Mouse (Mus musculus) splenic B cell, adult 2 months (primary cell): ENCODE results near the gene St6galnac6.

ENCODE experiments used
- DNase-seq: peaks from one replicate; pipeline ENCODE4 v3.0.0-alpha.2; 2011; ENCODE audit warnings: low read depth, low spot score
- H3K27me3 ChIP-seq: 2 replicates; pipeline ENCODE4 v1.6.1; 2012; ENCODE audit warnings: mild to moderate bottlenecking, low read length, moderate library complexity, mixed read lengths; ENCODE audit not compliant: control insufficient read depth, poor library complexity, insufficient read depth, severe bottlenecking
- H3K36me3 ChIP-seq: 2 replicates; pipeline ENCODE4 v1.6.1; 2012; ENCODE audit warnings: mild to moderate bottlenecking, low read length, moderate library complexity, mixed read lengths; ENCODE audit not compliant: control insufficient read depth, poor library complexity, insufficient read depth, severe bottlenecking

St6galnac6 gene

DNA sequence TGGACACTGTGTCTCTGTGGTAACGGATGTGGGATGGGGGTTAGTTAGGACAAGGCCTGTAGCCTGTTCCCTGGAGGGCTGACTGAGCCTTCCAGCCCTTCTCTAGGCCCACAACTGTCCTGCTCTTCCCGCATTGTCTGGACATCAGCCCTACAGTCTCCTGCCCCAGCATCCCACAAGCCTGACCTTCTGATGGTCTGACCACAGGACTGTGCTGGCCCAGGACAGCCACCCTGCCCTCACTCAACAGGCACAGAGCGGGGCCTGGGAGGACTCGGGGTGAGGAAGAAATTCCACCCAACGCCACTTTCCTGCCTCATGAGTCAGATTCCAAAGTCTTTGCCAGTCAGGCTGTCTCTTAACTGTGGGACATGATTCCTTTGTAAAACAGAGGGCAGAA lies 1.8 kb upstream of the St6galnac6 start:
- H3K27me3 ChIP-seq = no peaks in the 10 kb centered on the region
- DNase-seq = no peak
- H3K36me3 ChIP-seq = peaks cover 16% of the 10 kb centered on the region

DNA sequence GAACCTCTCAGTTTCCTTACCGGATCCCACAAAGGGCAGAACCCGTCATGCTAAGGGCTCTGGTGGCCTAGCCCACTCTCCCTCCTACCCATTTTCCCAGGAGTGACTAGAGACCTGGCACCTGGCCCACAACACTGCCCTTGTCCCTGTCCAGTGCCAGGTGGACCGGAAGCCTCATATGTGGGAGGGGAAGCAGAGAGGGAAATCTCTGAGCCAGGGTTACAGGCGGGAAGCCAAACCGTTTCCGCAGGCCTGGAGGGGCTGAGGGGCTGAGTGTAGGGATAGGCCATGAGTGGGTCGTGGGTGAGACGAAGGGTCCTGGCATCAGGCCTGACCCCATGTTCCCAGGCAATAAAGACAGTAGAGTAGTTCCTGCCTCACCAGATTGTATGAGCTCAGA lies 1.0 kb upstream of the St6galnac6 start:
- no peak for DNase-seq
- Histone ChIP-seq H3K36me3 (peaks cover 16% of the 10 kb centered on the region), H3K27me3 (no peaks in the 10 kb centered on the region)

- H3K36me3 ChIP-seq = peaks cover 11% of the 10 kb centered on the region
- no peaks in the 10 kb centered on the region for H3K27me3 ChIP-seq
- DNase-seq = peak; percentile 66
These were observed 2.0 kb downstream of the St6galnac6 start for GRCm38 (mm10) chr2:32601417-32602065.

DNA sequence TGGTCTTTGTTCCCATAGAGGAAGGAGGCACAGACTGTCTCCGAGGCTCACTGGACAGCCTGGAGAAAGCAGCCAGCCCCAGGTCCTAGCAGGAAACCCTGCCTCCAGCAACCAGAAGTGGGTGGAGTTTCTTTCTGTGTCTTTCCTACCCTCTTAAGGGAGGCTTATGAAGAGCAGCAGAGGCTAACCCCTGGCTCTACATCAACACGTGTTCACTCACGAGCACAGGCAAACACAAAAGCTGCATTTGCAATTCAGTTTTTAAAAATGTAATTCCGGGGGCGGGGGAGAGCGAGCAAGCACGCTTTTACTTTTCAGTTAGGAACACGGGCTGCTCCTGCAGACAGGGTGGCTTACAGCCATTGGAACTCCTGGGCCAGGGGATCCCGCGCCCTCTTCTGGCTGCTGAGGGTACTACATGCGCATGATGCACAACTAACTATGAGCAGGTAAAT lies 3.1 kb downstream of the St6galnac6 start:
- H3K36me3 ChIP-seq = peaks cover 4% of the 10 kb centered on the region
- H3K27me3 ChIP-seq = no peaks in the 10 kb centered on the region
- peak; percentile 87 for DNase-seq

DNA sequence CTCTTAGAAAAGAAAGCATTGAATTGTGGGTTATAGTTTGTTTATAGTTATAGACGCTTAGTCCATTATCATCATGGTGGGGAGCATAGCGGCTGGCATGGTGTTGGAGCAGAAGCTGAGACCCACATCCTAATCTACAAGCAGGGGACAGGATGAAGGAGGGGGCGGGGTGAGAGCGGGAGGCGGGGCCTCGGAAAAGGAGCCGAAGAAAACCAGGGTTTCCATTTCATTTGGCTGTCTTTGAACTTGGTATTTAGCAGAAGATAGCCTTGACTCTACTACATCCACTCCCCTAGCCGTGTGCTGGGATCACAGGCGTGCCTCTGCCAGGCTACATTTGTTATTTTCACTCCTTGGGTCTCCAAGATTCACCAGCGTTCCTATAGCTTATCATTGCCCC lies 5.1 kb downstream of the St6galnac6 start:
- no peak for DNase-seq
- no peaks in the 10 kb centered on the region for H3K36me3 ChIP-seq
- no peaks in the 10 kb centered on the region for H3K27me3 ChIP-seq

DNA sequence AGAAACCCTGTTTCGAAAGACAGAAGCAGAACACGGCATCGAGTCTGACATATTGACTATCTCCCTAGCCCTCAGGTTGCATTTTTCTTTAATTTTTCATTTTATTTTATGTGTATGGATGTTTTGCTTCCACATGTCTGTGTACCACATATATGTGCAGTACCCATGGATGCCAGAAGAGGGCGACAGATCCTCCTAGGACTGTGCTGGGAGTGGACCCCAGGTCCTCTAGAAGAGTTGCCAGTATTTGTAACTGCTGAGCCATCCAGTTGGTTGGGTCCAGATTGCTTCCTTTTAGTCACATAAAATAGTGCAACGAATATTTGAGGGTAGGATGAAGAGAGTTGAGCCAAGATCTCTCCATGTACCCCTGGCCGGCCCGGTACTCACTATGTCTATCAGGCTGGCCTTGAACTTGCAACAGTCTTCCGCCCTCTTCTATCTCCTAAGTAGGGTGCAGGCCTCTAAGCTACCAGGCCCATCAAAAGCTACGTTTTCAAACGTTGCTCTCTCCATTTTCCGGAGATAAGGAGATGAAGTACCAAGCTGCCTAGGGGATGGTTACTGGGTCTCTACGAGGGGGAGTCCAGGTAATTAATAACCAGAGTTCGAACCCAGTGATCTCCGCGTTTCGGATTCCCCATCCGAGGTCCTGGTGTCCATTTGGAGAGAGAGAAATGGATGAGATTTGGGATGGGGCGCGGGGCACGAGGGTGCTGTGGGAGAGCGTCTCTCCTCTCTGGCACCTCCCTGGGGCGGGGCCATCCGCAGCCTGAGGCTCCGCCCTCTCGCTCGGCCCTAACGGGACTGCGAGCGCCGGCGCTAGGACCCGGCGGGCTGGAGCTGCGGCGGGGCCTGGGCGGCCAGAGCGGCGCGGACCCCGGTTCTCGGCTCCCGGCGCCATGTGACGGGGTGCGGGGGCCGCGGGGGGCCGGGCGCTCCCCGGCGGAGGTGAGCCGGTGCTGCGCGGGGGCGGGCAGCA lies 6.9 kb downstream of the St6galnac6 start:
- Histone ChIP-seq H3K36me3 (no peaks in the 10 kb centered on the region), H3K27me3 (no peaks in the 10 kb centered on the region)
- DNase-seq = peak; percentile 77

DNA sequence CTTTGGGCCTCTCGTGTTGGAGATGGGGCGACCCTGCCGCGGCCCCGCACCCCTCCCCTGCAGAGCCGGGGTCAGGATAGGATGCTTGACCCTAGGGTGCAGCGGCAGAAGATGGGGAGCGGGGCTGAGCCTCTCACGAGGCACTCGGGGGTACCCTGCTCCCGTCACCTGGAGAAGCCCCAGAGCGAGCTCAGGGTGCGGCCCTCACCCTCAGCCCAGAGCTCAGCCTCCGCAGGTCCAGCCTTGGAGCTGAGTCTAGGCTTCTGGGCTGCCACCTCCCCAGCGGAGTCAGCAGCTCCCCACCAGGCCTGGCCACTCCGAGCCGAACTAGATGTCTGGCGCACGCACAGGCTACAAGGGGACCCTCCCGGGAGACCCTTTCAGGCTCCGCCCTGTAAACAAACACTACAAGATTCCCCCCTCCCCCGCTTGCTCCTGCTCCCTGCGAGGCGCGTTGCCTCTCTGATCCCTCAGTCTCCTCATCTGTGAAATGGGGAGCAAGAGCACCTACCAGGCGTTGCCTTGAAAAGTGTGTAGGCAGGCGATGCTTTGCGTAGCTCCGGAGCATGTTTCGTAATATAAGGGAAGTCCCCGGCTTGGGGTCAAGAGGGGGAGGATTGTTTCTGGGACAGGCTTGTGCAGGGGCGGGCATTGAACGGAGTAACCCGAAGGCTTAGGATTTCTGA lies 7.9 kb downstream of the St6galnac6 start:
- H3K36me3 ChIP-seq = no peaks in the 10 kb centered on the region
- H3K27me3 ChIP-seq = no peaks in the 10 kb centered on the region
- DNase-seq = peak; percentile 64

GRCm38 (mm10) chr2:32608141-32608777 lies 8.8 kb downstream of the St6galnac6 start:
- Histone ChIP-seq H3K36me3 (no peaks in the 10 kb centered on the region), H3K27me3 (no peaks in the 10 kb centered on the region)
- peak; percentile 73 for DNase-seq

DNA sequence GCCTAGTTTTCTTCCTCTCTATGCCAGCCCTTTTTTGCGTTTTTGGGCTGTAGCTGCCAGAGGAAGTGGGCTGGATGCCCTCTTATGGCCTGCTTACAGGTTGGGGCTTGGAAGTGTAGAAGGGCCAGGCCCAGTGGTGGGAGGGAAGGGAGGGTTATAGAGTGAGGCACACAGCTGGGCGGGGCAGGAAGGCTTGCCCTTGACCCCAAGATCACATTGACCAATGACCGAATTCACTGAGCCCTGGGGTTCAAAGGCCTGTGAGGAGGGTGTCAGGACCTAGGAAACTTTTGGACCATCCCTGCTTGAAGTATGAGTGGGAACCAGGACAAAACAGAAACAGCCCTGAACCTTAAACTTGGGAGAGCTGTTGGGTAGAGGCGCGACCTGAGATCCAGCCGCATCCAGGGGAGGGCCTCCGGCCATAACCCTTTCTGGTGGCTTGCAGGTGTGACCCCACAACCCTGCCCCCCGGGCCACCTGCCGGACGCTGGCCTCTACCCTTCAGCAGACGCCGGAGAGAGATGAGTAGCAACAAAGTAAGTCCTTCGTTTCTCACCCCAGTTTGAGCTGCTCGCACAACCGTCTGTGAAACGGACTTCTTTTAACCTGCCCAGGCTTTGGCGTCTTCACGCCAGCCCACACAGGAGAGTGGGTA lies 9.4 kb downstream of the St6galnac6 start:
- H3K36me3 ChIP-seq = no peaks in the 10 kb centered on the region
- no peaks in the 10 kb centered on the region for H3K27me3 ChIP-seq
- DNase-seq = no peak

DNA sequence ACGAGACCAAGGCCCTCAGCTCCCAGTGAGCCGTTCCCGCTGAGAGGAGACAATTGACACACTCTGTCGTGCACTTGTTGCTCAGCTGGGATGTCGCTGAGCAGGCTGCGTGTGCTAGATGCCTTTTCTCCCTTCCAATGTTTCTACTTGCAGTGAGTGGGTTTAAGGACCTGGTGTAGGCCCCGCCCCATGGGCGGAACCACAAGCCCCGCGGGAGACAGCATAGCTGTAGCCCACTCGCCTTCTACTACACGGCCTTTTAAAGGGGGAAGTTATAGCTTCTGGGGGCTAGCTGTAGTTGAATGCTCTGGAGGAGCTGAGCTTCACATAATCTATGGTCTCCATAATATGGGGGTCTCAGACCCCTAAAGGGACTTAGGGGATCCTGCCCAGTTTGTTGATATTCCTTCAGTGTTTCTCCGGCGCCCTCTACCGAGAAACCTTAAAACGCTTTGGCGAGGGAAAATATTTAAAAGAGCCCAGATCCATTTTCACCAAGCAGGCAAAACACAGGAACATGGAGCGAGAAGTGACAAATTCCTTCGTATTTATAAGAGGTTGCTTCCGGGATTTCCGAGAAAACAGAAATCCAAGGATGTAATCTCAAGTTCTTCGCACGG lies 11.2 kb downstream of the St6galnac6 start:
- DNase-seq = peak; percentile 42
- Histone ChIP-seq H3K27me3 (no peaks in the 10 kb centered on the region), H3K36me3 (no peaks in the 10 kb centered on the region)

- DNase-seq = no peak
- Histone ChIP-seq H3K27me3 (no peaks in the 10 kb centered on the region), H3K36me3 (no peaks in the 10 kb centered on the region)
These were observed 12.8 kb downstream of the St6galnac6 start for GRCm38 (mm10) chr2:32612274-32612673.

GRCm38 (mm10) chr2:32617109-32617508 lies 17.6 kb downstream of the St6galnac6 start:
- no peak for DNase-seq
- Histone ChIP-seq H3K36me3 (no peaks in the 10 kb centered on the region), H3K27me3 (no peaks in the 10 kb centered on the region)

GRCm38 (mm10) chr2:32617601-32618000 lies 18.1 kb downstream of the St6galnac6 start:
- H3K36me3 ChIP-seq = no peaks in the 10 kb centered on the region
- peak; percentile 35 for DNase-seq

DNA sequence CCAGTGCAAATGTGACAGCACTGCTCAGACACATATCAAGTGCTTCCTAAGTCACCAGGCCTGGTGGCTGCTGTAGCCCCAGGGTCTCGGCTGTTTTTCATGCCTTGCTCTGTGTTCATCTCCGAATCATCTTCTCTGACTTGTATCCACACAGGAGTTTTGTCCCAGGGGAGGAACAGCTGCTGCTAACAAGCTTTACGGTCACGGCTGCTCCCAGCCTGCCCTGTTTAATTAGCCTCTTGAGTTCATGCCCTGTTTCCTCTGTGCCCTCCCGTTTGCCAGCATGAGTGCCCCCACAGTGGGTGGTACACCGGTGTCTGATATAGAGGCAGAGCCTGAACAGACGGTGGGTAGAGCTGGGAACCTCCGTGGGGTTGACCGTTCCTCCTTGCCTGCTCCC lies 18.5 kb downstream of the St6galnac6 start:
- Histone ChIP-seq H3K27me3 (no peaks in the 10 kb centered on the region), H3K36me3 (no peaks in the 10 kb centered on the region)
- DNase-seq = no peak

More at GRCm38 (mm10) chr2:32617601-32618000, 18.1 kb downstream of the St6galnac6 start:
- no peaks in the 10 kb centered on the region for H3K27me3 ChIP-seq
